Mouse (Mus musculus) bone marrow, adult 2 months (tissue): ENCODE data around the gene Dll1.

ENCODE experiments used
- CTCF ChIP-seq: fragments of 200-500 bp; IDR thresholded peaks from 2 replicates; pipeline ENCODE4 v1.5.1; 2011; ENCODE audit warnings: low read length, control low read depth; ENCODE audit not compliant: control insufficient read depth, insufficient read depth
- POLR2A ChIP-seq: fragments of 200-500 bp; IDR thresholded peaks from 2 replicates; pipeline ENCODE4 v1.6.1; 2011; ENCODE audit warnings: low read depth, mild to moderate bottlenecking, control low read depth, low read length, borderline replicate concordance; ENCODE audit not compliant: control insufficient read depth

- TF ChIP-seq CTCF (no peak), POLR2A (no peak)
These were observed 38.8 kb downstream of the Dll1 start for GRCm38 (mm10) chr17:15337906-15338305.
